Mouse (Mus musculus) kidney, postnatal 0 days (tissue): ENCODE measurements around the gene Gjb1. TPM values are rescaled to one million over a fixed set of nuclear protein-coding genes. Genes with fewer than 3 reads are reported as not detected.
A peak's percentile ranks its signal among the peaks of the same experiment; 100 is the strongest.

ENCODE experiments used
- ATAC-seq: fragments of 200-750 bp; cut with Nextera tagmentation; replicated peaks from 2 replicates; pipeline ENCODE4 v1.8.0; 2017; ENCODE audit warnings: low read depth, moderate number of reproducible peaks, moderate TSS enrichment, moderate library complexity; ENCODE audit not compliant: low FRiP score
- DNase-seq: peaks from one replicate; pipeline ENCODE4 v3.0.0-alpha.2; 2016; ENCODE audit warnings: low spot score
- H3K27ac ChIP-seq: fragments of 300-500 bp; sonication (generic); 2 replicates; pipeline ENCODE4 v1.5.1; 2014; ENCODE audit warnings: mild to moderate bottlenecking
- H3K27me3 ChIP-seq: fragments of 300-500 bp; sonication (generic); 2 replicates; pipeline ENCODE4 v1.6.1; 2014; ENCODE audit warnings: low read length, mixed read lengths; ENCODE audit not compliant: insufficient read depth
- H3K36me3 ChIP-seq: fragments of 300-500 bp; sonication (generic); 2 replicates; pipeline ENCODE4 v1.6.1; 2014; ENCODE audit warnings: low read length, mixed read lengths; ENCODE audit not compliant: insufficient read depth
- H3K4me1 ChIP-seq: fragments of 300-500 bp; sonication (generic); replicated peaks from 2 replicates; pipeline ENCODE4 v1.6.1; 2014; ENCODE audit warnings: antibody characterized with exemption, low read length, mixed read lengths; ENCODE audit not compliant: insufficient read depth
- H3K4me2 ChIP-seq: fragments of 300-500 bp; sonication (generic); 2 replicates; pipeline ENCODE4 v1.6.1; 2014; ENCODE audit warnings: mild to moderate bottlenecking, low read length, moderate library complexity, mixed read lengths
- H3K4me3 ChIP-seq: fragments of 300-500 bp; sonication (generic); replicated peaks from 2 replicates; pipeline ENCODE4 v1.5.1; 2014; ENCODE audit warnings: low read depth, low read length
- H3K9ac ChIP-seq: fragments of 300-500 bp; sonication (generic); 2 replicates; pipeline ENCODE4 v1.6.1; 2014; ENCODE audit warnings: low read depth, low read length
- H3K9me3 ChIP-seq: fragments of 300-500 bp; sonication (generic); replicated peaks from 2 replicates; pipeline ENCODE4 v1.6.1; 2016; ENCODE audit warnings: low read length, inconsistent platforms, mixed read lengths
- CTCF ChIP-seq: IDR thresholded peaks from 2 replicates; pipeline ENCODE4 v1.5.1; 2016; ENCODE audit warnings: antibody characterized with exemption, low read depth, mild to moderate bottlenecking, moderate library complexity
- WGBS: fragments of 180-500 bp; shearing (Covaris S2); extraction: QIAGEN DNeasy Blood & Tissue Kit; methylation state at CpG from one replicate; pipeline ENCODE4 v1.1.7; 2014; 5-methylcytosine and 5-hydroxymethylcytosine counted together
- polyA plus RNA-seq: library from polyadenylated mRNA; unstranded; fragments of >200 nt; fragmentation: Nextera tagmentation; extraction: Ambion mirVana; gene quantifications from 2 replicates; pipeline ENCODE4 v1.2.1, GENCODE M21; 2015

The Gjb1 gene
- polyA plus RNA-seq, 1 experiment from 2014 or later: 49.8 TPM

DNA sequence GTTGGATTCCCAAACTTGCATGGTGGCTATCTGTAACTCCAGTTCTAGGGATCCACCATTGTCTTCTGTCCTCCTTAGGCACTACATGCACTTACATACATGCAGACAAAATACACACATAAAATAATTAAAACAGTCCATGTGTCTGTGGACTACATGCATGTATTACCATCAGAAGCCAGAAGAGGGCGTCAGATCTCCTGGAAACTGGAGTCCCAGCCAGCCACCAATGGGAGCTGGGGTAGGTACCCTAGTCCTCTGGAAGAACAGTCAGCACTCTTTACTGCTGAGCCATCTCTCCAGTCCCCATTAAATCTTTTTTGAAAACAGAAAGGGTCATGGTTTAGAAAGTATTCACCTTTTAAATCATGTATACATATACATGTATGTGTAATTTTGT lies 51.6 kb downstream of the Gjb1 start:
- Histone ChIP-seq H3K36me3 (no peaks in the 10 kb centered on the region), H3K27ac (no peak overlapping the region), H3K4me2 (no peak overlapping the region), H3K9me3 (no peaks in the 10 kb centered on the region), H3K27me3 (no peaks in the 10 kb centered on the region), H3K9ac (no peak overlapping the region), H3K4me3 (no peak overlapping the region), H3K4me1 (no peaks in the 10 kb centered on the region)
- 6% methylated on average over 1 of the region's 1 CpGs for WGBS
- peak; percentile 51 for TF ChIP-seq CTCF
- ATAC-seq (no peak), DNase-seq (no peak)

DNA sequence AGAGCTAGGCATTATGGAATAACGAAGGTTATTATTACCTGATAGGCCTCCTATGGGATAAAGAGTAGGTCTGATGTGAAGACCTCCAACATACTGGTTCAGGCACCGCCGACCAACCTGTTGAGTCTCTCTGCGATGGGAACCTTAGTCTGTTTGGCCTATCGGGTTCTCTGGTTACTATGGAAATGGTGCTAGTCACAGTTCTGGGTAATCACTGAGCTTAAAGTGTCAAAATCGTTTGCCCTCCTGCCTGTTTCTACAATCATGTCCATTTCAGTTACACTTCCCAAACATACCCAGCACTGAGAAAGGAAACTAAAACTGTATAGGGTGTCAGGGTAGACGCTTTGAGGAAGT lies 52.6 kb downstream of the Gjb1 start:
- H3K9me3 ChIP-seq: no peaks in the 10 kb centered on the region
- H3K36me3 ChIP-seq: no peaks in the 10 kb centered on the region
- H3K4me3 ChIP-seq: peak overlapping the region; percentile 26
- H3K9ac ChIP-seq: peak overlapping the region; percentile 35; the same call in 1 of the 2 replicates
- no peak for TF ChIP-seq CTCF
- no peaks in the 10 kb centered on the region for H3K4me1 ChIP-seq
- H3K27me3 ChIP-seq: no peaks in the 10 kb centered on the region
- WGBS: 33% methylated on average over 7 of the region's 7 CpGs
- H3K4me2 ChIP-seq: peak overlapping the region; percentile 36
- H3K27ac ChIP-seq: peak overlapping the region; percentile 87
- ATAC-seq: no peak
- DNase-seq: no peak

DNA sequence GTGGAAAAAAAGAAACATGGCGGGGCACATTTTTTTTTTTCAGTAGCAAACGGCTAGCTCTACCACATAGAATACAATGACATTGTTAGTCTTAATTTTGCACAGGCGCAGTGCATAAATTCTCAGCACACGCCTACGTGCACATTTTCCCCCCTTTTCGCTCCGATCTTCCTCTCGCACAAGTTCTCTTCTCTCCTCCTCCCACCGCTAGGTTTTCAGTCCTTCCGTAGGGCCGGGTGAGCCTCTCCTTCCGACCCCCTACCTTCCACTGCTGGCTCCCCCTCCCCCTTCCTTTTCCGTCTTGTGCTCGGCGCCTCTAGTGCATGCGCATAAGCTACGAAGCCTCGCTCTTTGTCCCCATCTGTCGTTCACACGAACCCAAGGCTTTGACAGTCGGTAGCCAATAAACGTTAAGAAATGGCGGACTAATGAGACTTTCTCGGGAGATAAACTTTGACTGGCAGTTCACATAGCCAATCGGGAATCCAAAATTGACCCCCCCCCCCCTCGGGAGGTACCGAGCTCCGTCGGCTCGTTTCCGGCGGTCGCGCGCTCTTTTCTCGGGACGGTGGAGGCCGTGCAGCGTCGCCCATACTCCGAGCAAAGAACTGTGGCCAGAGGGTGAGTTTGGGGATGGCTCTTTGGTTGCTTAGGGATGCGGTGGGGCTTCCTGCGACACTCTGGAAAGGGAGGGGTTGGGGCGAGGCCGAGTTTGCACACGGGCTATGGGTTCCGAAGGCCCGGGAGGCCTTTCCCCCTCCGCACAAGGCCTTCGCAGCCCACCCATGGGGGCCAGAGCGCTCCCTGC lies 53.2 kb downstream of the Gjb1 start, which contains the start of gene Nono:
Nono (plus strand) TSS at position 177 of the 808 bp plus-strand sequence.
- Histone ChIP-seq H3K9ac (peak within 1 kb of the TSS; percentile 82), H3K27ac (peak within 1 kb of the TSS; percentile 94), H3K36me3 (no peaks in the 10 kb centered on the region), H3K4me1 (no peaks in the 10 kb centered on the region), H3K4me2 (peak within 1 kb of the TSS; percentile 58), H3K9me3 (no peaks in the 10 kb centered on the region), H3K27me3 (no peaks in the 10 kb centered on the region), H3K4me3 (peak within 1 kb of the TSS; percentile 67)
- TF ChIP-seq CTCF: peak; percentile 40
- ATAC-seq (peak; percentile 95), DNase-seq (peak; percentile 97)
- 31% methylated on average over 51 of the region's 51 CpGs for WGBS

DNA sequence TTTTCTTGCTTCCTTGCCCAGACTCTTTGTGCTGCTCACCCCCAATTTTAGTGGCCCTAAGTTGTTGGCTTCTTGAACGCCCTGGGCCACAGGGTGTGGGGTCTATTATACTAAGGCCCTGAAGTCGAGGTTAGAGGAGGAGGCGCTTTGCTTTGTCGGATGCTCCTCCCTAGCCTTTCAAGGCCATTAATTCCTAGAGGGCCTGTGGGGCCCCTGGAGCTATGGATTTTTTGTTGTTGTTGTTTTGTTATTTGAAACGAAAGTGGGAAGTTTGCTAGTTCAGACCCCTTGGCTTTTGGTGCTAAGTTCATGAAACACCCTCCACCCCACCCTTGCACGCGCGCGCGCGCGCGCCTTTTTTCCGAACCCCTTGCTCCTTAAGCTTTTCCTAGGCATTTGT lies 53.8 kb downstream of the Gjb1 start:
- ATAC-seq (peak; percentile 50), DNase-seq (peak; percentile 53)
- H3K4me2 ChIP-seq: peak overlapping the region; percentile 58
- H3K4me3 ChIP-seq: peak overlapping the region; percentile 67
- peak overlapping the region; percentile 94 for H3K27ac ChIP-seq
- no peak for TF ChIP-seq CTCF
- no peaks in the 10 kb centered on the region for H3K27me3 ChIP-seq
- no peaks in the 10 kb centered on the region for H3K4me1 ChIP-seq
- 42% methylated on average over 14 of the region's 14 CpGs for WGBS
- no peaks in the 10 kb centered on the region for H3K36me3 ChIP-seq
- H3K9me3 ChIP-seq: no peaks in the 10 kb centered on the region
- peak overlapping the region; percentile 82 for H3K9ac ChIP-seq

Other genes with a start within 250 kb of the Gjb1 start
- gene Snx12, start 153.8 kb upstream of the Gjb1 start, polyA plus RNA-seq: 46.7 and 48.8 TPM in 2 replicates
- gene Foxo4, start 121.8 kb upstream of the Gjb1 start, polyA plus RNA-seq: 2.8 and 2.9 TPM in 2 replicates
- gene Gm614, start 112.4 kb upstream of the Gjb1 start, polyA plus RNA-seq: not detected in 2 replicates
- gene Il2rg, start 108.1 kb upstream of the Gjb1 start, polyA plus RNA-seq: 18.7 and 20.0 TPM in 2 replicates
- gene Gm20489, start 107.4 kb upstream of the Gjb1 start, polyA plus RNA-seq: not detected in 2 replicates
- gene Med12, start 102.3 kb upstream of the Gjb1 start, polyA plus RNA-seq: 19.8 and 21.1 TPM in 2 replicates
- gene Nlgn3, start 77.2 kb upstream of the Gjb1 start, polyA plus RNA-seq: 1.7 and 2.8 TPM in 2 replicates
- gene Zmym3, start 44.5 kb downstream of the Gjb1 start, polyA plus RNA-seq: 16.9 and 19.1 TPM in 2 replicates
- gene Nono, start 52.9 kb downstream of the Gjb1 start, polyA plus RNA-seq: 265 and 282 TPM in 2 replicates
- gene Itgb1bp2, start 72.7 kb downstream of the Gjb1 start, polyA plus RNA-seq: 0.34 and 0.79 TPM in 2 replicates
- 5.2 and 5.9 TPM in 2 replicates for gene Taf1, start 156.4 kb downstream of the Gjb1 start, polyA plus RNA-seq